Mouse (Mus musculus): ENCODE measurements around the gene Anp32e.

GRCm38 (mm10) chr3:95988969-95989368 is 59.9 kb downstream of the Anp32e start:
- TF ChIP-seq CTCF (IDR thresholded peaks at IDR 0.05; ENCODE audit: low read depth) (no peak), EP300 (IDR thresholded peaks at IDR 0.05; ENCODE audit: low read depth) (no peak)
